Mouse (Mus musculus): ENCODE measurements around the gene Reps2. TPM values are rescaled to one million over a fixed set of nuclear protein-coding genes. Genes with fewer than 3 reads are reported as not detected.

The Reps2 gene
- polyA plus RNA-seq (2017; shearing (Covaris generic)), result not detected

DNA sequence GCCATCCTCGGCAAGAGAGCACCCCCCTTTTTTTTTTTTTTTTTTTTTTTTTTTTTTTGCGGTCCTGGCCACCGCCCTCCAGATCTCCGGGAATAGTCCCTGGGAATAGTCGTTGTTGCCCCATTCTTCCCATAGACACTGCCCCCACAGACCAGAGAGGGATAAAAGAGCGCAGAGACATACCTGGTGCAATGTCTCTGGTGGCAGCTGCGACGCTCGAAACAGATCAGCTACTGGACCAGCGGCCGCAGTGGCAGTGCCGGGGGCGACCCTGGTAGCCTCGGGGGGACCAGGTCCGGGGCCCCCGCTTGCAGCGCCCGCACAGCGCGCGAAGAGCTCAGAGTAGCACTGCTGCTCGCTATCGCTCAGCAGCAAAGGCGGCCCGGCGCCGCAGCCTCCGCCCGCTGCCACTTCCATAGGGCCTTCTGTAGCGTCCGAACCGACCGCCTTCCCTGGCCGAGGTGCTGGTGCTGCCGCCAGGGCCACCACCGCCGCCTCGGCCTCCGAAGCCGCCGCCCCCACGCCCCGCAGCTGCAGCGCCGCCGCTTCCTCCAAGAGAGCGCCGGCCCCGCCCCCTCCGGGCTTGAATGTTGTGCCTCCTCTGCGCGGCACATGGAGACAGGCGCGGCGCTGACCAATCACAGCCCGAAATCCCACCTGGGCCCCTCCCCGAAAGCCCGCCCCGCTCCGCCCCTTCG is at the start of gene Reps2:
Reps2 (minus strand) TSS at position 559 of the 698 bp plus-strand sequence.

Other genes with a start within 250 kb of the Reps2 start
- gene Rbbp7, start 116.8 kb upstream of the Reps2 start, polyA plus RNA-seq (2017; shearing (Covaris generic)), result 310 TPM
- gene Txlng, start 185.8 kb upstream of the Reps2 start, polyA plus RNA-seq (2017; shearing (Covaris generic)), result 16.4 TPM
- 21.1 TPM for gene Syap1, start 244.8 kb upstream of the Reps2 start, polyA plus RNA-seq (2017; shearing (Covaris generic))